Mouse (Mus musculus): Measurements from ENCODE around the gene 6330409D20Rik. TPM values are rescaled to one million over a fixed set of nuclear protein-coding genes. Genes with fewer than 3 reads are reported as not detected.

The 6330409D20Rik gene
- polyA plus RNA-seq, 1 experiment from 2014 or later = 0.16 TPM

DNA sequence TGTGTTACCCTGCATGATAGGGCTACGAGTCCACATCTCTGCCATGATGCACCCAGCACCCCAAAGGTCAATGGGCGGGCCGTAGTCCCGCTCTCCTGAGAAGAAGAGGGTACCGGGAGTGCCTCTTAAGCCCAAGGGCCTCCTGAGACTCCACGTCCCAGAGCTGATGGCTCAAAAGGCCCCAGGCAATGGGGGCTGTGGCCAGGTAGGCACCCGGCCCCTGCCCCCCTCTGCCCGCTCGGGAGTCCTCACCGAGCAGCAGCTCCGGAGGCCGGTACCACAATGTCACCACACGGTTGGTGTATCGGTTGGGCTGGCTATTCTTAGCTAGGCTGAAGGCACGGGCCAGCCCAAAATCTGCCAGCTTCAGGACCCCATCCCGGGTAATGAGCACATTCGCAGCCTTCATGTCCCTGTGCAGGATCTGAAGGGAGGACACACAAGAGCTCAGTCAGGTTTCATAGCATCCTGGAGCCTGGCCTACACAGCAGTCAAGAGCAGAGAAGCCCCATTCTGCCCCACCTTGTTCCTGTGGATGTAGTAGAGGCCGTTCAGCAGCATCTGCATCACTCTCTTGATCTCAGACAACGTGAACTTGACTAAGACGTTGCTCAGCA is 31.2 kb downstream of the 6330409D20Rik start:
- WGBS = 93% methylated on average over 20 of the region's 20 CpGs
- H3K4me2 ChIP-seq (replicated peaks; ENCODE audit: low read depth, low read length) = no peak overlapping the region
- peaks cover 17% of the 10 kb centered on the region for H3K4me1 ChIP-seq (ENCODE audit: insufficient read depth, low read length)
- H3K4me3 ChIP-seq (ENCODE audit: low read length) = no peak overlapping the region
- H3K9me3 ChIP-seq (ENCODE audit: low read length) = no peaks in the 10 kb centered on the region
- no peaks in the 10 kb centered on the region for H3K27me3 ChIP-seq (ENCODE audit: insufficient read depth, low read length)
- peaks cover 60% of the 10 kb centered on the region for H3K36me3 ChIP-seq (ENCODE audit: insufficient read depth, low read length)
- no peak for ATAC-seq (ENCODE audit: low FRiP score, low TSS enrichment)
- H3K9ac ChIP-seq (replicated peaks; ENCODE audit: low read length) = no peak overlapping the region
- no peak overlapping the region for H3K27ac ChIP-seq (ENCODE audit: low read length)

DNA sequence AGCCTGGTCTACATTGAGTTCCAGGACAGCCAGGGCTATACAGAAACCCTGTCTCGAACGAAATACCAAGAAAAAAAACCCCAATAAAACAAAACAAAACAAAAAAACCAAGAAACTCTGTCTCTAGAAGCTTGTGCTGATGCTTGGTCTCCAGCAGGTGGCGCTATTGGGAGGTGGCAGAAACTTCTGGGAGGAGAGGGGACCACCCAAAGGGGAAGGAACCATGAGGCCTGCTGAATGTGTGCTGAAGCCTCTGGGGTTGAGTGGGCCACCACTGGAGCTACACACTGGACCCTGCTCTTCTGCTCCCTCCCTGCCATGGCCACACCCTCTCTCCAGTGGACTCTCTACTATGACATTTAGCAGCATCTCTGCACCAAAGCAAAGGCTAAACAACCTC is 32.2 kb downstream of the 6330409D20Rik start:
- H3K9me3 ChIP-seq (ENCODE audit: low read length) = no peaks in the 10 kb centered on the region
- no peak overlapping the region for H3K4me2 ChIP-seq (replicated peaks; ENCODE audit: low read depth, low read length)
- peaks cover 68% of the 10 kb centered on the region for H3K36me3 ChIP-seq (ENCODE audit: insufficient read depth, low read length)
- no peak overlapping the region for H3K27ac ChIP-seq (ENCODE audit: low read length)
- no peak overlapping the region for H3K9ac ChIP-seq (replicated peaks; ENCODE audit: low read length)
- no peak for ATAC-seq (ENCODE audit: low FRiP score, low TSS enrichment)
- H3K4me3 ChIP-seq (ENCODE audit: low read length) = no peak overlapping the region
- 33% methylated on average over 3 of the region's 3 CpGs for WGBS
- H3K27me3 ChIP-seq (ENCODE audit: insufficient read depth, low read length) = no peaks in the 10 kb centered on the region
- peaks cover 10% of the 10 kb centered on the region for H3K4me1 ChIP-seq (ENCODE audit: insufficient read depth, low read length)

DNA sequence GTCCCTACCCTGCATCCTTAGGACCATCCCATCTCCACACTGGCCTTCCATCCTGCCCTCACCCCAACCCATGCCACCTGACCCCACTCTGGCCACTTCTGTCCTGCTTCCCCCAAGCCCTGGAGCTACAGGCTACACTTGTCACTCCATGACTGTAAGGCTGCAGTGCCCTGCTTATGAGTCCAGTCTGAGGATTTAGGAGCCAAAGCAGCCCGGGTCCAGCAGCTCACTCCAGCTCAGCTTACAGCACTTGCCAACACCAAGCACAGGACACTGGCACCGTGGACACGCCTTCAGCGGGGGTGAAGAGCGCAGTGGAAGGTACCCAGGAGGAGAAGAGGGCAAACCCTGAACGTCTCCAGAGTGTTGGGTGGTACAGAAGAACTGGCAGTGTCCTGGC is 33.8 kb downstream of the 6330409D20Rik start:
- no peak overlapping the region for H3K4me2 ChIP-seq (replicated peaks; ENCODE audit: low read depth, low read length)
- ATAC-seq (ENCODE audit: low FRiP score, low TSS enrichment) = no peak
- WGBS = 94% methylated on average over 6 of the region's 6 CpGs

DNA sequence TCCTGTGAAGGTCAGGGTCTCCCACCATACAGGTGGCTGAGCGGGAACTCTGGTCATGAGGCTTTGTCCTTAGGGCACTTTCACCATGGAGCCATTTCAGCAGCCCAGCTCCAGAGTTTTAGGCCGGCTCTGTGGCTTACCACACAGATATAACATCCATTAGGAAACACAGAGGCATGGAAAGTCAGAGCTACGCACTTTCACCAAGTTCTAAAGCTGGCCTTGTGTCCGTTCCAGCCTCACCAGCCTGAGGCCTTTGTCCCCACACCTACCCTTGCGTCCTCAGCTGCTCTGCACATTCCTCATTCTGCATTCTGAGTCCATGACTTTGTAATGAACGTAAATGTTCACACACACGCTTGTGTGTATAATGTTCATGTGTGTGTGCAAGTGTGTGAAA is 35.8 kb downstream of the 6330409D20Rik start:
- Histone ChIP-seq H3K4me2 (replicated peaks; ENCODE audit: low read depth, low read length) (no peak overlapping the region), H3K36me3 (ENCODE audit: insufficient read depth, low read length) (peaks cover 65% of the 10 kb centered on the region), H3K9ac (replicated peaks; ENCODE audit: low read length) (no peak overlapping the region), H3K27me3 (ENCODE audit: insufficient read depth, low read length) (no peaks in the 10 kb centered on the region), H3K4me3 (ENCODE audit: low read length) (no peak overlapping the region), H3K9me3 (ENCODE audit: low read length) (no peaks in the 10 kb centered on the region), H3K4me1 (ENCODE audit: insufficient read depth, low read length) (0 out of 2 replicates have a peak, but pooled peaks cover under 1% of the 10 kb centered on the region), H3K27ac (ENCODE audit: low read length) (peak overlapping the region; percentile 31; the same call in 1 of the 2 replicates)
- 91% methylated on average over 7 of the region's 7 CpGs for WGBS
- no peak for ATAC-seq (ENCODE audit: low FRiP score, low TSS enrichment)

More for the DNA sequence above, 33.8 kb downstream of the 6330409D20Rik start:
- Histone ChIP-seq H3K9ac (replicated peaks; ENCODE audit: low read length) (no peak overlapping the region), H3K27ac (ENCODE audit: low read length) (no peak overlapping the region), H3K4me1 (ENCODE audit: insufficient read depth, low read length) (peaks cover 9% of the 10 kb centered on the region), H3K36me3 (ENCODE audit: insufficient read depth, low read length) (peaks cover 76% of the 10 kb centered on the region), H3K4me3 (ENCODE audit: low read length) (no peak overlapping the region), H3K27me3 (ENCODE audit: insufficient read depth, low read length) (no peaks in the 10 kb centered on the region), H3K9me3 (ENCODE audit: low read length) (no peaks in the 10 kb centered on the region)

DNA sequence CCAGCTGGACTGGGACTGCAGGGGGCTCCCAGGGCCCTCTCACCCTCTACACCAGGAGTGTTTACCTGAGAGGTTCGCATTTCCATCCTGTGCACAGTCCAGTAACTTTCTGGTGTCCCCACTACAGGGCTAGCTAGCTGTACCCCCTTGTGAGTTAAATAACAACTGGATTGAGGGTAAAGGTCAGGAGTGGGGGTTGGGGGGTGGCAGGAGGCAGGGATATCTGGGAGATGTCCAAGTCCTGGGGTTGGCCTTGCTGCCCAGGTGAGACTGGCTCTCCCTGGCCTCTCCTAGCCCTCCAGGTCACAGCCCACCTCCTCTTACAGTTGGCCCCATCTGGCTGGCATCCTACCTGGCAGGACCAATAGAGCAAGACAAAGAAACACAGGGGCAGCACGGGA is 36.8 kb downstream of the 6330409D20Rik start, which contains the start of gene Fpgs:
TSS of gene Fpgs (minus strand) at position 125 of the 401 bp plus-strand sequence.
- Histone ChIP-seq H3K9me3 (ENCODE audit: low read length) (no peaks in the 10 kb centered on the region), H3K27me3 (ENCODE audit: insufficient read depth, low read length) (no peaks in the 10 kb centered on the region), H3K36me3 (ENCODE audit: insufficient read depth, low read length) (peaks cover 55% of the 10 kb centered on the region), H3K4me3 (ENCODE audit: low read length) (no peak within 1 kb of the TSS), H3K9ac (replicated peaks; ENCODE audit: low read length) (no peak within 1 kb of the TSS), H3K27ac (ENCODE audit: low read length) (peak within 1 kb of the TSS; percentile 31), H3K4me2 (replicated peaks; ENCODE audit: low read depth, low read length) (no peak within 1 kb of the TSS), H3K4me1 (ENCODE audit: insufficient read depth, low read length) (0 out of 2 replicates have a peak, but pooled peaks cover 5% of the 10 kb centered on the region)
- peak; percentile 78 for ATAC-seq (ENCODE audit: low FRiP score, low TSS enrichment)
- 55% methylated on average over 2 of the region's 2 CpGs for WGBS

DNA sequence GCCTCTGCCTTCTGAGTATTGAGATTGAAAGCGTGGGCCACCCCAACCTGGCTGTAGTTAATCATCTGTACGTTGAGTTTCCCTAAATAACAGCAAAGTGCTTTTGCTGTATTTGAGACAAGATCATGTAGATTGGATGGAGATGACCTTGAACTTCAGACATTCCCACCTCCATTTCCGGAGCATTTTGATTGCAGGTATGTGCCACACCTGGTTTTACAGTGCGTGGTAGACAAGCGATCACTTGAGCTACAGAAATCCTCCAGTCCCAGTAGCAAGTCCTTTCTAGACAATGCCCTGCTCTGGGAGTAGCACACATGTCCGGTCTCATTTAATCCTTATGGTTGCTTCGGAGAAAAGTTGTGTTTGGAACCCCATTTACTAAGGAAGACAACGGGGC is 37.8 kb downstream of the 6330409D20Rik start:
- Histone ChIP-seq H3K4me2 (replicated peaks; ENCODE audit: low read depth, low read length) (no peak overlapping the region), H3K27me3 (ENCODE audit: insufficient read depth, low read length) (no peaks in the 10 kb centered on the region), H3K9me3 (ENCODE audit: low read length) (no peaks in the 10 kb centered on the region), H3K4me3 (ENCODE audit: low read length) (no peak overlapping the region), H3K27ac (ENCODE audit: low read length) (peak overlapping the region; percentile 31), H3K4me1 (ENCODE audit: insufficient read depth, low read length) (0 out of 2 replicates have a peak, but pooled peaks cover 5% of the 10 kb centered on the region), H3K9ac (replicated peaks; ENCODE audit: low read length) (no peak overlapping the region), H3K36me3 (ENCODE audit: insufficient read depth, low read length) (peaks cover 47% of the 10 kb centered on the region)
- ATAC-seq (ENCODE audit: low FRiP score, low TSS enrichment) = no peak
- 93% methylated on average over 8 of the region's 8 CpGs for WGBS

DNA sequence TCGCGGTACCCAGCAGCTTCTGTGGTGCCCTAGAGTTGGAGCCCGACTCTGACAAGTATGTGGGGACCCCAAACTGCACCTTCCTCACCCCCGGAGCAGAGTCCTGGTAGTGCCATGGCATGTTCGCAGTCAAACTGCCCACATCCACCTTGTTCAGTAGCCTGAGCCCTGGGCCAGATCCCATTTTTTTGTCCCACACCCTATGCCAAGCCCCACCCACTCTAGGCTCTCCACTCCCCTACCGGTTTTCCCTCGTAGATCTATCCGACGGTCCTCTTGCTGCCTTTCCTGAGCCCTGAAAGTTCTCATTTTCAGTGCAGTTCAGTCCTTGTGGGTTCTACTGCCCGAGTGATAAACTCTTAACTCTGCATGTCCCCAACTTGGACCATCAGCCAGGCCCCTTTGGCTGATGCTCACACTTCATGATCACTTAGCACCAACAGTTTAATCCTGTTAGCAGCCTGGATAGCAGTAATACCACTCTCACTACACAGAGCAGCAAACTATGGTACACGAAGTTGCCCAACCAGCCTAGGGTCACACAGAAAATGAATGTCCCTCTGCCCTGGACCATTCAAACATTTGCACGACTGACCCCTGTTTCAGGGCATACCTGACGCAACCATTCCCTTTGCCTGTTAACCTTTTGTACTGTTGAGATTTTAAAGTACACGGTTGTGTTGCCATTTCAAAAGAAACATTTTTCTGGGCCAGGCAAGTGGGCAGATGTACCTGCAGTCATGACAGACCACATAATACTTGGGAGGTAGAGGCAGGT is 39.7 kb downstream of the 6330409D20Rik start:
- ATAC-seq (ENCODE audit: low FRiP score, low TSS enrichment) = no peak
- 77% methylated on average over 14 of the region's 14 CpGs for WGBS
- Histone ChIP-seq H3K4me2 (replicated peaks; ENCODE audit: low read depth, low read length) (no peak overlapping the region), H3K4me3 (ENCODE audit: low read length) (no peak overlapping the region), H3K27ac (ENCODE audit: low read length) (no peak overlapping the region), H3K4me1 (ENCODE audit: insufficient read depth, low read length) (0 out of 2 replicates have a peak, but pooled peaks cover 5% of the 10 kb centered on the region), H3K36me3 (ENCODE audit: insufficient read depth, low read length) (peaks cover 29% of the 10 kb centered on the region; the same call in 1 of the 2 replicates), H3K9ac (replicated peaks; ENCODE audit: low read length) (no peak overlapping the region), H3K27me3 (ENCODE audit: insufficient read depth, low read length) (no peaks in the 10 kb centered on the region), H3K9me3 (ENCODE audit: low read length) (no peaks in the 10 kb centered on the region)

DNA sequence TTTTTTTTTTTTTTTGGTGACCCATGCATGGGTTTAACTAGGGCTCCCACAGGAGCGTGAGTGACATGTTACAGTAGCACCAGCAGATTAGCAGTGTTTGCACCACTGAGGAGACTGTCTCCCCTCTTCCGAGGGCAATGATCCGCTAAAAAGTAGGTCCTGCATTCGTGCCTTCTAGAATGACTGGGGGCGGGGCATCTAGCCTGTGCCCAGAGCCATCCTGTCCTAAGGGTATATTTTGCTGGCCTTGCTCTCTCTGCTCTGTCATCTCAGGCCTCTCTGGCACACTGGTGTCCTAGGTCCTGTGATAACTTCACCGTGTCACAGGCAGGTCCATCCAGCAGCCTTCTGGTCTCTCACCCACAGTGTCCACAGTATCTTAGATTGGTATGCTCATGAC is 41.1 kb downstream of the 6330409D20Rik start:
- H3K4me3 ChIP-seq (ENCODE audit: low read length) = no peak overlapping the region
- H3K27me3 ChIP-seq (ENCODE audit: insufficient read depth, low read length) = no peaks in the 10 kb centered on the region
- no peak overlapping the region for H3K4me2 ChIP-seq (replicated peaks; ENCODE audit: low read depth, low read length)
- no peaks in the 10 kb centered on the region for H3K9me3 ChIP-seq (ENCODE audit: low read length)
- 0 out of 2 replicates have a peak, but pooled peaks cover 6% of the 10 kb centered on the region for H3K4me1 ChIP-seq (ENCODE audit: insufficient read depth, low read length)
- no peak overlapping the region for H3K27ac ChIP-seq (ENCODE audit: low read length)
- H3K9ac ChIP-seq (replicated peaks; ENCODE audit: low read length) = no peak overlapping the region
- 69% methylated on average over 6 of the region's 6 CpGs for WGBS
- H3K36me3 ChIP-seq (ENCODE audit: insufficient read depth, low read length) = peaks cover 17% of the 10 kb centered on the region; the same call in 1 of the 2 replicates
- ATAC-seq (ENCODE audit: low FRiP score, low TSS enrichment) = 0 out of 2 replicates have a peak, but pooled peaks have one; percentile 23

DNA sequence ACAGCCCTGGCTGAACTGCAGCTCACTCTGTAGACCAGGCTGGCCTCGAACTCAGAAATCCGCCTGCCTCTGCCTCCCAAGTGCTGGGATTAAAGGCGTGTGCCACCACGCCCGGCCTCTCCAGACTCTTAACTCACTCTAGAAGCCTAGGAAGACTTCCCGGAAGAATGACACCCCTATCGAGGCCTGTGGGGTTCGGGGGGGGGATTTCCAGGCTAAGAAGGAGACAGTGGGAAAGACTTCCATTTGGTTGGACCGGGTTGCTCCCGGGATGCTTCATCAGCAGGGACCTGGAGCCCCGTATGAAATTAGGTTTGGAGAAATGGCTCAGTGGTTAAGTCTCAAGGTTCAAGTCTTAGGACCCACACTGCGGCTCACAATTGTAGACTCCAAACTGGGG is 46.1 kb downstream of the 6330409D20Rik start:
- peak overlapping the region; percentile 83 for H3K4me2 ChIP-seq (replicated peaks; ENCODE audit: low read depth, low read length)
- no peaks in the 10 kb centered on the region for H3K9me3 ChIP-seq (ENCODE audit: low read length)
- no peaks in the 10 kb centered on the region for H3K36me3 ChIP-seq (ENCODE audit: insufficient read depth, low read length)
- H3K27me3 ChIP-seq (ENCODE audit: insufficient read depth, low read length) = no peaks in the 10 kb centered on the region
- peaks cover 17% of the 10 kb centered on the region for H3K4me1 ChIP-seq (ENCODE audit: insufficient read depth, low read length)
- 86% methylated on average over 12 of the region's 12 CpGs for WGBS
- H3K4me3 ChIP-seq (ENCODE audit: low read length) = peak overlapping the region; percentile 83
- H3K9ac ChIP-seq (replicated peaks; ENCODE audit: low read length) = peak overlapping the region; percentile 78
- 0 out of 2 replicates have a peak, but pooled peaks have one; percentile 1 for ATAC-seq (ENCODE audit: low FRiP score, low TSS enrichment)
- H3K27ac ChIP-seq (ENCODE audit: low read length) = peak overlapping the region; percentile 85; the same call in 1 of the 2 replicates
